9 mouse cellular contexts compared by ENCODE assay signal in genomic region chr7:98164999-98165528, GRCm38 (mm10). TPM values are rescaled to one million over a fixed set of nuclear protein-coding genes. Genes with fewer than 3 reads are reported as not detected.
DNase-seq lines count a peak whose midpoint lies in the region; ATAC-seq and TF ChIP-seq lines count a peak whose summit lies in the region.
"Had no signal": no experiment of that assay in that cellular context is flagged by ENCODE, and none has a peak within 500 bp of the region (broad histone marks: within the 10 kb centered on the region; RNA-seq: fewer than 3 reads in every experiment).

No protein-coding gene starts in this region.

- no peak for TF ChIP-seq CTCF in kidney, adult 2 months (conservative IDR thresholded peaks at IDR 0.05; ENCODE audit: insufficient read depth, insufficient read length, low read depth, low read length)
- peak; percentile 42 for TF ChIP-seq CTCF in lung, postnatal 0 days (IDR thresholded peaks at IDR 0.05)

- H3K4me1 ChIP-seq in forebrain, embryonic 14.5 days (ENCODE audit: control insufficient read depth, insufficient read depth, low read length) = peaks cover 8% of the 10 kb centered on the region
- H3K4me1 ChIP-seq in kidney, adult 2 months (ENCODE audit: control insufficient read depth, insufficient read depth, low read length) = peaks cover 22% of the 10 kb centered on the region
- H3K4me1 ChIP-seq in lung, postnatal 0 days (ENCODE audit: insufficient read depth, low read depth, low read length) = peaks cover 30% of the 10 kb centered on the region

- peak; percentile 55; the same call in 1 of the 2 replicates for ATAC-seq in forebrain, embryonic 14.5 days
- ATAC-seq in lung, postnatal 0 days = peak; percentile 82

- H3K9ac ChIP-seq in forebrain, embryonic 14.5 days (ENCODE audit: low read length) = 0 out of 2 replicates have a peak overlapping the region, but pooled peaks have one; percentile 8
- H3K9ac ChIP-seq in lung, postnatal 0 days (replicated peaks; ENCODE audit: low read depth) = 0 out of 2 replicates have a peak overlapping the region, but pooled peaks have one; percentile 8

- H3K27ac ChIP-seq in forebrain, embryonic 14.5 days (ENCODE audit: low read depth, low read length) = no peak overlapping the region
- H3K27ac ChIP-seq in kidney, adult 2 months (ENCODE audit: insufficient read depth, low read depth, low read length) = peak overlapping the region; percentile 67
- peak overlapping the region; percentile 77 for H3K27ac ChIP-seq in lung, postnatal 0 days (ENCODE audit: low read length)

- H3K4me2 ChIP-seq in forebrain, embryonic 14.5 days (ENCODE audit: low read length) = no peak overlapping the region
- no peak overlapping the region for H3K4me2 ChIP-seq in lung, postnatal 0 days (replicated peaks; ENCODE audit: low read depth, low read length)

- no peaks in the 10 kb centered on the region for H3K9me3 ChIP-seq in forebrain, embryonic 14.5 days (replicated peaks; ENCODE audit: control insufficient read depth, low read length)
- no peaks in the 10 kb centered on the region for H3K9me3 ChIP-seq in lung, postnatal 0 days (ENCODE audit: low read length)

- no peak overlapping the region for H3K4me3 ChIP-seq in forebrain, embryonic 14.5 days (ENCODE audit: low read depth, low read length)
- no peak overlapping the region for H3K4me3 ChIP-seq in kidney, adult 2 months (ENCODE audit: insufficient read depth, low read depth, low read length)
- H3K4me3 ChIP-seq in lung, postnatal 0 days (ENCODE audit: low read depth, low read length) = no peak overlapping the region

- TF ChIP-seq EP300 in lung, postnatal 0 days (IDR thresholded peaks at IDR 0.05) = peak; percentile 67; the same call in 1 of the 2 replicates

- peak; percentile 41 to 43 for DNase-seq in spleen, adult 18-20 months
- DNase-seq in spleen, adult 12 weeks (ENCODE audit: low spot score) = no peak
- no peak for DNase-seq in forebrain, embryonic 14.5 days (ENCODE audit: low spot score)
- DNase-seq in kidney, adult 2 months = peak; percentile 35
- DNase-seq in lung, postnatal 0 days (ENCODE audit: low spot score) = peak; percentile 64
- DNase-seq in skeletal muscle tissue, adult 2 months (ENCODE audit: low read depth, low spot score) = peak; percentile 30
- DNase-seq in frontal cortex, adult 2 months (ENCODE audit: extremely low spot score in 1 of 2, low spot score in 1 of 2) = no peak
- no peak for DNase-seq in cerebellum, postnatal 4 days (ENCODE audit: low spot score in 2 of 2)

- no peaks in the 10 kb centered on the region for H3K36me3 ChIP-seq in forebrain, embryonic 14.5 days (ENCODE audit: control insufficient read depth, insufficient read depth, low read length)
- H3K36me3 ChIP-seq in kidney, adult 2 months (ENCODE audit: control insufficient read depth, insufficient read depth, low read length) = no peaks in the 10 kb centered on the region
- H3K36me3 ChIP-seq in lung, postnatal 0 days (ENCODE audit: insufficient read depth, low read length) = no peaks in the 10 kb centered on the region

- no peak for TF ChIP-seq POLR2A in kidney, adult 2 months (IDR thresholded peaks at IDR 0.05; ENCODE audit: low read depth, low read length)

- WGBS in forebrain, embryonic 14.5 days = 58% methylated on average over 10 of the region's 10 CpGs
- WGBS in kidney, adult 2 months = 32% methylated on average over 10 of the region's 10 CpGs
- WGBS in lung, postnatal 0 days = 23% methylated on average over 10 of the region's 10 CpGs

- H3K27me3 ChIP-seq in forebrain, embryonic 14.5 days (replicated peaks; ENCODE audit: control insufficient read depth, insufficient read depth, low read length) = no peaks in the 10 kb centered on the region
- H3K27me3 ChIP-seq in kidney, adult 2 months (replicated peaks; ENCODE audit: control insufficient read depth, insufficient read depth, low read length) = no peaks in the 10 kb centered on the region
- H3K27me3 ChIP-seq in lung, postnatal 0 days (replicated peaks; ENCODE audit: insufficient read depth, low read length) = no peaks in the 10 kb centered on the region

RNA-seq across cellular contexts. Expression of gene Capn5, which starts 13.0 kb away (rescaled TPM):
- 6.1 and 8.2 TPM in 2 replicates for polyA plus RNA-seq in forebrain, embryonic 14.5 days (2014; fragmentation: Nextera tagmentation; extraction: Ambion mirVana)
- polyA plus RNA-seq in kidney, adult 2 months (2012; rRNA removed) = 13.8 and 14.6 TPM in 2 replicates
- polyA plus RNA-seq in lung, postnatal 0 days (2015; fragmentation: Nextera tagmentation; extraction: Ambion mirVana) = 5.0 and 5.2 TPM in 2 replicates
- 28.7 and 29.4 TPM in 2 replicates for polyA plus RNA-seq in frontal cortex, adult 2 months (2012; rRNA removed)

RNA-seq across cellular contexts. Expression of gene Omp, which starts 19.8 kb away (rescaled TPM):
- 0.30 and 0.32 TPM in 2 replicates for polyA plus RNA-seq in forebrain, embryonic 14.5 days (2014; fragmentation: Nextera tagmentation; extraction: Ambion mirVana)
- polyA plus RNA-seq in kidney, adult 2 months (2012; rRNA removed) = 0.53 and 1.3 TPM in 2 replicates
- polyA plus RNA-seq in lung, postnatal 0 days (2015; fragmentation: Nextera tagmentation; extraction: Ambion mirVana) = 0.12 and 0.14 TPM in 2 replicates
- 22.2 and 28.1 TPM in 2 replicates for polyA plus RNA-seq in frontal cortex, adult 2 months (2012; rRNA removed)

RNA-seq across cellular contexts. Expression of gene B3gnt6, which starts 34.2 kb away (rescaled TPM):
- polyA plus RNA-seq in forebrain, embryonic 14.5 days (2014; fragmentation: Nextera tagmentation; extraction: Ambion mirVana) = 0.19 and 0.32 TPM in 2 replicates
- polyA plus RNA-seq in kidney, adult 2 months (2012; rRNA removed) = 0.07 TPM in 1 of 2 replicates, not detected in the other
- 0.23 and 0.44 TPM in 2 replicates for polyA plus RNA-seq in lung, postnatal 0 days (2015; fragmentation: Nextera tagmentation; extraction: Ambion mirVana)
- polyA plus RNA-seq in frontal cortex, adult 2 months (2012; rRNA removed) = 0.44 and 0.59 TPM in 2 replicates
- polyA plus RNA-seq: limb, embryonic 11.5 days had no signal

RNA-seq across cellular contexts. Expression of gene Myo7a, which starts 45.7 kb away (rescaled TPM):
- polyA plus RNA-seq in forebrain, embryonic 14.5 days (2014; fragmentation: Nextera tagmentation; extraction: Ambion mirVana) = 7.7 and 10.7 TPM in 2 replicates
- 24.6 and 29.8 TPM in 2 replicates for polyA plus RNA-seq in kidney, adult 2 months (2012; rRNA removed)
- 7.1 and 8.4 TPM in 2 replicates for polyA plus RNA-seq in lung, postnatal 0 days (2015; fragmentation: Nextera tagmentation; extraction: Ambion mirVana)
- polyA plus RNA-seq in frontal cortex, adult 2 months (2012; rRNA removed) = 20.3 and 21.0 TPM in 2 replicates

Comparison
In these comparisons a context has a peak if more than half of its experiments do, and no peak if none do; other contexts are left out.
1. DNase-seq: peak in spleen, adult 18-20 months (2 of 2), kidney, adult 2 months (single experiment), lung, postnatal 0 days (single experiment) and skeletal muscle tissue, adult 2 months (single experiment); none in spleen, adult 12 weeks (single experiment), forebrain, embryonic 14.5 days (single experiment), frontal cortex, adult 2 months (0 of 2) and cerebellum, postnatal 4 days (0 of 2).